Mouse (Mus musculus): Measurements from ENCODE around the gene Slc30a3. TPM values are rescaled to one million over a fixed set of nuclear protein-coding genes. Genes with fewer than 3 reads are reported as not detected.

Gene Slc30a3
- 15.6 and 18.0 TPM in 2 replicates for polyA plus RNA-seq (2015; fragmentation: Nextera tagmentation; extraction: Ambion mirVana)

DNA sequence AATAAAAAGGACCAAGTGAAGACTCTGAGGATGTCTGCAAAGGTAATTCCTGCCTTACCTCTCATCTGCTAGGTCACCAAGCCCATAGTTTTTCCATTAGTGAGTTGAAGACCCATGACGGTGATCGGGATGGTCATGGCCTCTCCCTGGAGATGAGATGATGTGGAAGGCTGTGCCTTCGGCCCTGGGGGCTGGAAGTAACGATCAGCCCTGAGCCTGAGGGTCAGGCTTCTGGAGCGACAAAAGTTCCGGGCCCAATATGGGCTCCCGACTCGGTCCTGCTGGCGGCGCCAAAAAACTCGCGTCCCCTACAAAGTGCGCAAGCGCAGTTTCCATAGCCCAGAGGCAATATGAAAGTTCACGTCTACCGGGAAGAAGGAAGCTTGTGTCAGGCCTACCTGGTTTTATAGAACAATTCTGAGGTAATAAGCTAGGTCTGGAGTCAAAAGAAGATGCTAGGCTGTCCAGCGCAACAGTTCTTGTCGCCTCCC is at the start of gene Slc30a3:
TSS of gene Slc30a3 (minus strand) at position 238 of the 491 bp plus-strand sequence.
- no peaks in the 10 kb centered on the region for H3K9me3 ChIP-seq (replicated peaks; ENCODE audit: control insufficient read depth, low read length, poor library complexity, severe bottlenecking)
- no peaks in the 10 kb centered on the region for H3K27me3 ChIP-seq (ENCODE audit: control insufficient read depth, insufficient read depth, low read depth, low read length)
- no peaks in the 10 kb centered on the region for H3K36me3 ChIP-seq (ENCODE audit: control insufficient read depth, insufficient read depth, low read length)
- no peak within 1 kb of the TSS for H3K9ac ChIP-seq (ENCODE audit: low read depth, low read length)
- H3K4me1 ChIP-seq (ENCODE audit: control insufficient read depth, insufficient read depth, low read length): no peaks in the 10 kb centered on the region
- no peak within 1 kb of the TSS for H3K4me2 ChIP-seq (ENCODE audit: low read length)
- WGBS: 95% methylated on average over 18 of the region's 18 CpGs
- no peak for ATAC-seq
- H3K4me3 ChIP-seq (ENCODE audit: low read depth, low read length): no peak within 1 kb of the TSS
- no peak within 1 kb of the TSS for H3K27ac ChIP-seq (ENCODE audit: low read length)

- Histone ChIP-seq H3K36me3 (ENCODE audit: control insufficient read depth, insufficient read depth, low read length) (peaks cover 18% of the 10 kb centered on the region), H3K27me3 (ENCODE audit: control insufficient read depth, insufficient read depth, low read depth, low read length) (no peaks in the 10 kb centered on the region), H3K27ac (ENCODE audit: low read length) (peak within 1 kb of the TSS; percentile 71), H3K9ac (ENCODE audit: low read depth, low read length) (peak within 1 kb of the TSS; percentile 74), H3K4me2 (ENCODE audit: low read length) (peak within 1 kb of the TSS; percentile 85), H3K9me3 (replicated peaks; ENCODE audit: control insufficient read depth, low read length, poor library complexity, severe bottlenecking) (no peaks in the 10 kb centered on the region), H3K4me3 (ENCODE audit: low read depth, low read length) (peak within 1 kb of the TSS; percentile 61), H3K4me1 (ENCODE audit: control insufficient read depth, insufficient read depth, low read length) (peaks cover 12% of the 10 kb centered on the region)
- ATAC-seq: peak; percentile 97
- WGBS: under 1% methylated on average over 19 of the region's 19 CpGs
These were observed 46.1 kb upstream of the Slc30a3 start, which contains the start of gene Mpv17 for GRCm38 (mm10) chr5:31154152-31154553. Mpv17 (minus strand) TSS chr5:31154251.

DNA sequence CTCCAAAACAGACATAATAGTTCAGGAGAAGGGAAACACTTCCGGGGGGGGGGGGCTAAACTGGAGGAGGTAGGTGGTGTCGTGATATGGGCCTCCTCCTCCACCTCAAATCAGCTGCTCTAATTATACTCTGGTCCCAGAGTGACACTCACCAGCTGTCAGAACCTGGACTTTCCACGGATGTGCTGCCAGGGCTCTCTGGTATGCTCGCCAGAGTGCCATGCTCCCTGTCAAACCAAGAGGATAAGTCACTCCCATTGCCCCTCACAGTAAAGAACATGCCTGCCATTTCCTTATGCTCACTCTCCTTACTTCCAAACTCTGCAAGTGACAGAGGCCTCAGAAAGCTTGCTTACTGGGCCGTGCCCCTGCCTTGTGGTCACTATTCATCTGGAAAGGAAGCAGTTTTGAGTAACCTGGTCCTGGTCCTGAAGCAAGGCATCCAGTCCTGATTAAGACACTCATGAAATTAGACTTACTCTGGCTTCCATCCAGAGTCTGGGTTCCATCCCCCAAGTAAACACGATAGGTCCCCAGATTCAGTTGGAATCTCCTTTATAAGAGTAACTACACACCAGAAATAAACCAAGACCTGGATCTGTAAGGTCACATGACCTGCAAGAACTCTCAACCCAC is 45.6 kb upstream of the Slc30a3 start:
- Histone ChIP-seq H3K4me1 (ENCODE audit: control insufficient read depth, insufficient read depth, low read length) (peaks cover 12% of the 10 kb centered on the region), H3K9me3 (replicated peaks; ENCODE audit: control insufficient read depth, low read length, poor library complexity, severe bottlenecking) (no peaks in the 10 kb centered on the region), H3K4me3 (ENCODE audit: low read depth, low read length) (peak overlapping the region; percentile 61), H3K27me3 (ENCODE audit: control insufficient read depth, insufficient read depth, low read depth, low read length) (no peaks in the 10 kb centered on the region), H3K4me2 (ENCODE audit: low read length) (peak overlapping the region; percentile 85), H3K27ac (ENCODE audit: low read length) (peak overlapping the region; percentile 45), H3K9ac (ENCODE audit: low read depth, low read length) (peak overlapping the region; percentile 74), H3K36me3 (ENCODE audit: control insufficient read depth, insufficient read depth, low read length) (peaks cover 13% of the 10 kb centered on the region)
- WGBS: 35% methylated on average over 6 of the region's 6 CpGs
- peak; percentile 57 for ATAC-seq

DNA sequence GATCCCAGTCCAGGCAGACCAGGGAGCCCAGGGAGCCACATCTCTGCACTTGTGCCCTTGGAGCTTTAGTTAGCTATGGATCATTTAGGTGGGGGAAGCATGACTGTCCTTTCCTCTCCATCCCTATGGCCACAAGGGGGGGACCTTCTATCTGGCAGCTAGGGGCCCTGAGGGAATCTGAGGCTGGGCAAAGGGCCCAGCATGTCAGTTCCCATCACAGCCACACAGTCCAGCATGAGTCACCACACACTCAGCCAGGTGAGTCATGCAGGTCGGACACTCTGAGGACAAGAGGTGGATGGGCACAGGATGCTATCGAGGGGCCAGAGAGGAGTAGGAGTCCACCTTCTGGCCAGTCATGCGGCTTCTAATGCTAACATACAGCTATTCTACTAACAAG is 43.7 kb upstream of the Slc30a3 start:
- no peak overlapping the region for H3K4me2 ChIP-seq (ENCODE audit: low read length)
- H3K36me3 ChIP-seq (ENCODE audit: control insufficient read depth, insufficient read depth, low read length): no peaks in the 10 kb centered on the region
- H3K27ac ChIP-seq (ENCODE audit: low read length): no peak overlapping the region
- no peaks in the 10 kb centered on the region for H3K9me3 ChIP-seq (replicated peaks; ENCODE audit: control insufficient read depth, low read length, poor library complexity, severe bottlenecking)
- H3K27me3 ChIP-seq (ENCODE audit: control insufficient read depth, insufficient read depth, low read depth, low read length): no peaks in the 10 kb centered on the region
- WGBS: 88% methylated on average over 3 of the region's 3 CpGs
- no peak overlapping the region for H3K4me3 ChIP-seq (ENCODE audit: low read depth, low read length)
- H3K9ac ChIP-seq (ENCODE audit: low read depth, low read length): no peak overlapping the region
- no peak for ATAC-seq
- peaks cover 12% of the 10 kb centered on the region for H3K4me1 ChIP-seq (ENCODE audit: control insufficient read depth, insufficient read depth, low read length)

DNA sequence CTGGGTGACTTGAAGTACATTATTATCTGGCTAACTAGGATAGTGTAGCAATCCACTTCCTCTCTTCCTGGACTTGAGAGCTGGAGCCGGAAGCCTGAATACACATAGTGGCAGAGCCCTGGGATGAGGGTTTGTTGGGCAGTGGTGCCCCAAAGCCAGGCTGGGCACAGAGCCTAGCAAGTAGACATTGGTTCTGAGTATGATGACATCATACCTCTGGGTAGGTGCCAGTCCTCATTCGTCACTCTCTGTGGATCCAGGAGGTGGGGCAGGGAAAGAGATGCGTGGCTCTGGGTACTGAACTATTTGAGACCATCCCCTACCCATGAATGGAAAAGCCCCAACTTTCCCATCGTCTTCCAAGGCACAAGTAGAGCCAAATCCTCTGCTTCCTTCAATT is 41.7 kb upstream of the Slc30a3 start:
- Histone ChIP-seq H3K4me1 (ENCODE audit: control insufficient read depth, insufficient read depth, low read length) (peaks cover 9% of the 10 kb centered on the region), H3K36me3 (ENCODE audit: control insufficient read depth, insufficient read depth, low read length) (no peaks in the 10 kb centered on the region), H3K27me3 (ENCODE audit: control insufficient read depth, insufficient read depth, low read depth, low read length) (no peaks in the 10 kb centered on the region), H3K4me3 (ENCODE audit: low read depth, low read length) (no peak overlapping the region), H3K4me2 (ENCODE audit: low read length) (no peak overlapping the region), H3K27ac (ENCODE audit: low read length) (no peak overlapping the region), H3K9me3 (replicated peaks; ENCODE audit: control insufficient read depth, low read length, poor library complexity, severe bottlenecking) (no peaks in the 10 kb centered on the region), H3K9ac (ENCODE audit: low read depth, low read length) (no peak overlapping the region)
- 90% methylated on average over 4 of the region's 4 CpGs for WGBS
- no peak for ATAC-seq

DNA sequence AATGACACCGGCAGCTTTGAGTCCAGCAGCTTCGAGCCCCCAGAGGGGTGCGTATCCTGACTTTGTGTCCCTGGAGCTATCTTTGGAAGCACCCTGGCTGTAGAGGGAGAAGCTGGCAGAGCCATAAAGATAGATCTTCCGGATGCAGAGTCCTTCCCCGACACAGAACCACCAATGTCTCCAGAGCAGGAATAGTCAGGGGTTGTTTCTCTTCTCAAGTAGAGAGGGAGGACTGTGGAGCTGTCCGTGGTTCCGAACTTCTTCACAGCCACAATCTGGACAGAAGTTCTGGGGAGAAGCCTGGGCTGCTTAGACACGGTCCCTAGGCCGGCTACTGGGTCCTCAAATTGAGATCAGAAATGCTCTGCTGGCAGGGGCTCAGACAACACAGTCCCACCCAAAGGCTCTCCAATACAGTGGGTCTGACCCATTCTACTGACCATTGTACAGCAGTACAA is 31.0 kb upstream of the Slc30a3 start:
- Histone ChIP-seq H3K9me3 (replicated peaks; ENCODE audit: control insufficient read depth, low read length, poor library complexity, severe bottlenecking) (no peaks in the 10 kb centered on the region), H3K9ac (ENCODE audit: low read depth, low read length) (no peak overlapping the region), H3K4me1 (ENCODE audit: control insufficient read depth, insufficient read depth, low read length) (peaks cover 13% of the 10 kb centered on the region), H3K36me3 (ENCODE audit: control insufficient read depth, insufficient read depth, low read length) (no peaks in the 10 kb centered on the region), H3K4me3 (ENCODE audit: low read depth, low read length) (no peak overlapping the region), H3K27me3 (ENCODE audit: control insufficient read depth, insufficient read depth, low read depth, low read length) (peaks cover 52% of the 10 kb centered on the region), H3K27ac (ENCODE audit: low read length) (no peak overlapping the region), H3K4me2 (ENCODE audit: low read length) (peak overlapping the region; percentile 64; the same call in 1 of the 2 replicates)
- ATAC-seq: no peak
- 17% methylated on average over 9 of the region's 9 CpGs for WGBS

GRCm38 (mm10) chr5:31138241-31138967 is 30.4 kb upstream of the Slc30a3 start, which contains the start of gene Ucn:
Ucn (minus strand) TSS chr5:31138829.
- 0 out of 2 replicates have a peak, but pooled peaks have one; percentile 45 for ATAC-seq
- Histone ChIP-seq H3K4me2 (ENCODE audit: low read length) (peak within 1 kb of the TSS; percentile 64), H3K36me3 (ENCODE audit: control insufficient read depth, insufficient read depth, low read length) (no peaks in the 10 kb centered on the region), H3K27ac (ENCODE audit: low read length) (no peak within 1 kb of the TSS), H3K4me3 (ENCODE audit: low read depth, low read length) (peak within 1 kb of the TSS; percentile 31), H3K9me3 (replicated peaks; ENCODE audit: control insufficient read depth, low read length, poor library complexity, severe bottlenecking) (no peaks in the 10 kb centered on the region), H3K9ac (ENCODE audit: low read depth, low read length) (peak within 1 kb of the TSS; percentile 28; the same call in 1 of the 2 replicates), H3K27me3 (ENCODE audit: control insufficient read depth, insufficient read depth, low read depth, low read length) (peaks cover 52% of the 10 kb centered on the region), H3K4me1 (ENCODE audit: control insufficient read depth, insufficient read depth, low read length) (peaks cover 13% of the 10 kb centered on the region)
- WGBS: under 1% methylated on average over 47 of the region's 52 CpGs

DNA sequence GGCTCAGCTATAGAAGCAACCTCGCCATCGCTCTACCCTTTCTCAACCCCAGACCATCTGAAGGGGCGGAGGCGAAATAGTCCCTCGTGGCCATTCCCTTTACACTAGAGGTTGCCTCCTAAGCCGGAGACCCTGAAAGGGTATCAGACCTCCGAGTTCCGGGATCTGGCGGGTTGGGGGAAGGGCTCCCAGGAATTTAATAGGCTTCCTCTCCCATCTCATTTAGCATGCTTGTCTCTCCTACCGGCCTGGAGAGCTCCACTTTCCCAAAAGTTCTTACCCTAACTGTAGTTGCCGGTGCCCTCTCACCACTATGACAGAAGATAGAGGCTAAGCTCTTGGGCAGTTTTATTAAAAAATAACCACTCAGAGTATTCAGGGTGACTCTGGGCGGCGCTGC is 29.6 kb upstream of the Slc30a3 start:
- 0% methylated on average over 13 of the region's 13 CpGs for WGBS
- Histone ChIP-seq H3K36me3 (ENCODE audit: control insufficient read depth, insufficient read depth, low read length) (no peaks in the 10 kb centered on the region), H3K4me2 (ENCODE audit: low read length) (peak overlapping the region; percentile 64), H3K9ac (ENCODE audit: low read depth, low read length) (0 out of 2 replicates have a peak overlapping the region, but pooled peaks have one; percentile 16), H3K27ac (ENCODE audit: low read length) (no peak overlapping the region), H3K27me3 (ENCODE audit: control insufficient read depth, insufficient read depth, low read depth, low read length) (peaks cover 52% of the 10 kb centered on the region), H3K4me3 (ENCODE audit: low read depth, low read length) (peak overlapping the region; percentile 31), H3K9me3 (replicated peaks; ENCODE audit: control insufficient read depth, low read length, poor library complexity, severe bottlenecking) (no peaks in the 10 kb centered on the region), H3K4me1 (ENCODE audit: control insufficient read depth, insufficient read depth, low read length) (peaks cover 13% of the 10 kb centered on the region)
- ATAC-seq: no peak

All from midbrain, embryonic 16.5 days (tissue).